Mouse (Mus musculus) mammary gland, adult 2 months (tissue): Measurements from ENCODE around the gene Gm26727. TPM values are rescaled to one million over a fixed set of nuclear protein-coding genes. Genes with fewer than 3 reads are reported as not detected.

Experiments used
- polyA plus RNA-seq: library from polyadenylated mRNA; depleted of rRNA; stranded (reverse); fragments of >200 nt; gene quantifications from 2 replicates; pipeline ENCODE4 v1.2.3, GENCODE M21; 2012; ENCODE audit warnings: low replicate concordance; rRNA removed

Gene Gm26727
- not detected in 2 replicates for polyA plus RNA-seq

DNA sequence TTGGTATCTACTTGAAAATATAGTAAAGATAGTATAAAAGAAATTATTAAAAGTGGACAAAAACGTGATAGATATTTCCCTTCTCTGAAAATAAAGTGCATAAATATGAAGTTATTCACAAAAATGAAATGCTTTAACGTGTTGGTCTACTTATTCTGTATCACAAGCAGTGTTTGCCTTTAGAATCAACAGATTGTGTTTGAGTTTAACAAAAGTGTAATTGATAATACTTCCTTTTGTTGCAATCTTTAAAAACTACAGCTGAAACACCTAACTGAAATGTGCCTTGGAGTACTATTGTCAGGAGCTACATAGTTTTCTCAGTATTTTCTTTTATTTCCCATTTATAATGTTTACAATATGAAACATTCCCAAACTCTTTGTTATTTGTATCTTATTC is at the start of gene Gm26727:
Gene Gm26727, minus strand, starts transcription at position 101 of the 400 bp plus-strand sequence.

DNA sequence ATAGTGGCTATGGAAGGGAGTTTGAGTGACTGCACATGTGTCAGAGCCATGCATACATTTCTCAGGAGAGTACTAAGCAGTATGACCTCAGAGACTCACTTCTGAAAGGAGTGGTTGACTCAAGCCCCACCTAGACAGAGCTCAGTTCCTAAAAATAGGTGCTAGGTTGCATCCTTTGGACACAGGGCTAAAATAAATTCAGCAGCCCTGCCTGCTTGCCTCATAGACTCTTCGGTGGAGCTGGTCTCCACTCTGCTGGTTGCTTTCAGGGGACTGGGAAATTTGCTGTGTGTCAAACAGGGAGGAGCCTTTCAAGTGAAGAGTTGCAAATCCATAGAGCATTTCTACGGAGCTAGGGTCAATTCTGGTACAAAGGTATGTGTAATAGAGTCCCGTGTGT is 12.8 kb upstream of the Gm26727 start, which contains the start of gene Xirp2:
Gene Xirp2, plus strand, starts transcription at position 223 of the 400 bp plus-strand sequence.

DNA sequence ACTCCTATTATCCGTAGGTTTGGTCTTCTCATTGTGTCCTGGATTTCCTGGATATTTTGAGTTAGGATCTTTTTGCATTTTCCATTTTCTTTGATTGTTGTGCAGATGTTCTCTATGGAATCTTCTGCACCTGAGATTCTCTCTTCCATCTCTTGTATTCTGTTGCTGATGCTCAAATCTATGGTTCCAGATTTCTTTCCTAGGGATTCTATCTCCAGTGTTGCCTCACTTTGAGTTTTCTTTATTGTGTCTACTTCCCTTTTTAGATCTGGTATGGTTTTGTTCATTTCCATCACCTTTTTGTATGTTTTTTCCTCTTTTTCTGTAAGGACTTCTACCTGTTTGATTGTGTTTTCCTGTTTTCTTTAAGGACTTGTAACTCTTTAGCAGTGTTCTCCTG is 19.6 kb downstream of the Gm26727 start, which contains the start of gene Gm21830:
Gene Gm21830, plus strand, starts transcription at position 301 of the 400 bp plus-strand sequence.

Other genes starting within 250 kb of the Gm26727 start
- not detected in 2 replicates for gene Gm21830, start 19.5 kb downstream of the Gm26727 start, polyA plus RNA-seq
- gene Xirp2, start 12.8 kb upstream of the Gm26727 start, polyA plus RNA-seq = 10.7 TPM in 1 of 2 replicates, not detected in the other
- 0.85 and 1.6 TPM in 2 replicates for gene B3galt1, start 132.7 kb upstream of the Gm26727 start, polyA plus RNA-seq